Mouse (Mus musculus): ENCODE results near the gene Ptpn21.

The Ptpn21 gene

DNA sequence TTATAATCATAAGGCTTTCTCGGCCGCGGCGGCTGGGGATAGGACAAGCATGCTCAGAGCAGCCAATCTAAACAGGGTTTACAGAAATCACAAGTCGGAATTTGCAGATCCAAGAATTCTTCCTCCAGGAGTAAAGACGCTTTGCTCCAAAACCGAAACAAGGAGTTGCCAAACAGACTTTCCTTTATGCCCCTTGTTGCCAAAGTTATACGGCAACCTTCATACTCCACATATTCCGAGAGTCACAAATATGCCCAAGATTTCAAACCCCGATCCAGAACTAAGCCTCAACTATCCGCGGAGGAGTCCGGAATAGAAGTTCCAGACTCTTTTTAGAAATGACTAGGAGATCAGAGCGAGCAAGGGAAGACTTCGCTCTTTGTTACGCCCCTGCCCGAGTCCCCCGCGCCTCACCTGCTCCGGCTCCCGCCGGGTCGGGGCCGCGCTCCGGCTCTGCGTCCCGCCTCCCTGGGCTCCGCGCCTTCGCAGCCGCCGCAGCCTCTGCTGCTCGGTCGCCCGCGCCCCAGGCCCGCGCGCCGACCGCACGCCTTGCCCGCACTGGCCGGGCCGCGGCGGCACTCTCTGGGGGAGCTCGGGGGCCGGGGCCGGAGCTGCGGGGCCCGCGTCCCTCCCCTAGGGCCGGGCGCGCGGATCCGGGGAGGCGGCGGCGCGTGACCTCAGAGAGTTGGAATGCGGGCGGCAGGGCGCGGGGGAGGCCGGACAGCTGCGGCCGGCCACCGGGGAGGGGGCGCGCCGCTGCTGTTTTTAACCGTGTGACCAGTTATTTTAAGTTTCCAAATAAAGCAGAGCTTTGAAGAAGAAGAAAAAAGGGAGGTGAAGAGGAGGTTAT, at the start of gene Ptpn21:
TSS of gene Ptpn21 (minus strand) at position 455 of the 850 bp plus-strand sequence.
- no peak for DNase-seq (ENCODE audit: low read depth)

DNA sequence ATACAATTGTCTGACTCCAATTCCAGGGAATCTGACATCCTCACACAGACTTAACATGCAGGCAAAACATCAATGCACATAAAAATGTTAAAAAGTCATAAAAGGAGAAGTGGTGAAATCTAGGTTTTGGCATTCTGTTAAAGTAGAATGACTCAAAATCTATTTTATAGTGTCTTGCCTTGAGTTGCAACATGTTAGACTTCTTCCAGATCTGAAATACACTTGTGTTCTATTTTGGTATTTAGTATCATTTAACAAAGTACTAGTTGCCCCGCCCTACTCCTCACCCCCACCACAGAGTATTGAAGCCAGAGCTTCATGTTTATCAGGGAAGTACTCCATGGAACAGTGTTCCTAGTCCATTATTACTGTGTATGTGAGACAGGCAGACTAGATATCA, 47.0 kb upstream of the Ptpn21 start:
- no peak for DNase-seq (ENCODE audit: low read depth)

DNA sequence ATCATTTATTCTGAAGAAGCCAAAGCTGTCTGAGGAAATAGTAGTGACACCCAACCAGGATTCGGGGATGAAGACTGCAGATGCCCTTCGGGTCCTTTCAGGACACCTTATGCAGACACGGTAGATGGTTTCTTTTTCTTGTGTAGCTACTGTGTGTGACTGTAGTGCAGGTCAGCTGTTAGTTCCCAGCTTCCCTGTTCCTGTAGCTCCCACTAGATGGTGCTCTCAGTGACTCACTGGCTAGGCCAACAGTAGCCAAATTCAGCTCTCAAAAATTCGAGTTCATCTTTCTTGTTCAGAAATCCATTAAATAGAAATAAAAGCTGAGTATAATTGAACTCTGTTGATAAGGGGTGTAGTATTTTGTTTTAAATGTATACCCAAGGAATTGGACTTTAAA, 41.9 kb upstream of the Ptpn21 start:
- DNase-seq (ENCODE audit: low read depth): no peak

DNA sequence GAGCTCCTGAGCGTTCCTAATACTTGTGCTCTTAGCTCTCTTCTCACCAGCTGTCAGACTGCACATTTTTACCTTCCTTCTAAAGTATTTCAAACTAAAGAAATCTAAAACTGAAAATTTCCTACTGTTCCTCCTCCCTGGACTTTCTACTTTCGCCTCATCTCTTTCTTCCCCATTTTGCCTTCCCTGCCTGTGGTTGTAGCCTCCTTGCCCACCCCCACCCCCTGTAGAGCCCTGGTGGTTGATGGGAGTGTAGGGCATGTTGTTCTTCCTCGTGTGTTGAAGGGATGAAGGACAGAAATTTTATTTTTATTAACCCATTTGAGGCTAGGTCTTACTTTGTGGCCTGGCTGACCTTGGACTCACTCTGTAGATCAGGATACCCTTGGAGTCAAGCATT, 40.3 kb upstream of the Ptpn21 start:
- DNase-seq (ENCODE audit: low read depth): no peak

DNA sequence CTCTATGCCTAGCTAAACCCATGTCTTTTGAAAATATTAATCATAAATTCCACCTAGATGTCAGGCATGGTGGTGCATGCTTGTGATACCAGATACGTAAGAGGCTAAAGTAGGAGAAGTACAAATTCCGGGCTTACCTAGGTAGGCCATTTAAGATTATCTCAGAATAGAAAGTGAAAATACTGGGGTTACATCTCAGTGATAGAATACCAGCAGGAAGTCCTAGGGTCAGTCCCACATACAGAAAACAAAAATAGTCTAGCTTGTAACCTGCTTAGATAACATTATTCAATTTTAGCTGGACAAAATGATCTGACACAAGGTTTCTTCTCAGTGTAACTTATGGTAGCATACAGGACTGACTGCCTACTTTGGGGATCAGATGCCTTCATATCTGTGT, 29.0 kb upstream of the Ptpn21 start:
- no peak for DNase-seq (ENCODE audit: low read depth)

DNA sequence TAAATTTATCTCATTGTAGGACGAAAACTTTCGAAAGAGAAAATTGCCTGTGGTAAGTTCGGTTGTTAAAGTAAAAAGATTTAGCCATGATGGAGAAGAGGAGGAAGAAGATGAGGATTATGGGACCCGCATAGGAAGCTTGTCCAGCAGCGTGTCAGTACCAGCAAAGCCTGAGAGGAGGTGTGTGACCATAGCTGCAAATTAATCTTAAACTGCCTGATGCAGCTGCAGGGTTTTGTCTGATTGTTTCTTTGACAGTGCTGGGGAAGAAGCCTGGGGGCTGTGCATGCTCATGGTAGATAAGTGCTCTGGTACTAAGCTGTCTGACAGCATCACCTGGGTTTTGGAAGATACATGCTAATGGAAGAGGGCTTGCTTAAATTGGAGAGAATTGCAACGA, 22.5 kb upstream of the Ptpn21 start:
- no peak for DNase-seq (ENCODE audit: low read depth)

DNA sequence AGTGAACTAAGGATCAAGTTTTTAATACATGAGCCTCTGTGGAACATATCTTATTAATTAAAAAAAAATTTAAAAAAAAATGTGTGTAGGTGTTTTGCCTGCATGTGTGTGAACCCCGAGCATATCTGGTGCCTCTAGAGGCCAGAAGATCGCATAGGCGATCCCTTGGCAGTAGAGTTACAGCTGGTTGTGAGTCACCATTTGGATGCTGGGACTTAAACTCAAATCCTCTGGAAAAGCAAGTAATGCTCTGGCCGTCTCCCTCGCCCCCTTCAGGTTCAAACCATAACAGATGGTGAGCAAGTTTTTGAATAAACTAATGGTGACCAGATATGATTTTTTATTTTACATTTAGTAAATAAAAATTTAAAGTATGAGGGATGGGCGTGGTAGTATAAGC, 20.4 kb upstream of the Ptpn21 start:
- no peak for DNase-seq (ENCODE audit: low read depth)

DNA sequence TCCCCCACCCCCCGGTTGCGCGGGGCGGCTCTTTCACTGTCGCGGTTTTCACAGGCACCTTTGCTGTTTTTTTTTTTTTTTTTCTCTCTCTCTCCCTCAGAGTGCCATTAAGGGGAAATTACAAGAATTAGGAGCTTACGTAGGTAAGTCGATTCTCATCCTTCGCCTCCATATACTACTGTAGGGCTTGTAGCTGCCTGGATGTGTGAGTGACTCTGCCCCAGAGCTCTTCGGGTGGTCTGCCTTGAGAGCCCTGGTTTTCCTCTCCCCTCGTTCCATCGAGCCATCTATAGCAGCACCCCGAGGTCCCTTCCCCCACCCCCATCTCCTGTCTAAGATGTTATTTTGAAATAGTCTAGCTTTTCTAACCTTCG, 10.2 kb upstream of the Ptpn21 start:
- no peak for DNase-seq (ENCODE audit: low read depth)

DNA sequence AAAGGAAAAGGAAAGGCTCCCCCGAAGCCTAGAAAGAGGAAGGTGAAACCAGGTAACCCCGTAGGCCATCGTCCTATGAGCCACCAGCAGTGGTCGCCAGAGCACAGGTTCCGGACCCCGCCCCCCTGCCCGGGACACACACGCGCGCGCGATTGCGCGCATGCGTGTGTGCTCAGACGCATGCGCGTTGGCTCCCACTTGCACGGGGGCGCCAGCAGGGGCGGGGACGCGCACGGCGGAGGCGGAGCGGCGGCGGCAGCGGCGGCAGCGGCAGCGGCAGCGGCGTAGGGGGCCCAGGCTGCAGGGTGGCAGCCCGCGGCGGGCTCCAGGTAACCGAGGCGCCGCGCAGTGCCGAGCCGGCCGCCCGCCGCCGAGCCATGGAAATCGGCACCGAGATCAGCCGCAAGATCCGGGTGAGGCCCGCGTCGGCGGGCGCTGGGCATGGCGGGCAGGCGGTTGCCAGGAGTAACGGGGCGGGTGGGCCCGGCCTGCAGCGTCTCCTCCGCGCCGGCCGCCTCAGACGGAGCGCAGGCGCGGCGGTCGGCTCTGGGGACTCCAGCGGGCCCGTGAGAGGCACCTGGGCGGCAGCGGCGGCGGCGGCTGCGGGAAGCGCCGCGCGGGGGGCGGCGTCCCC, 9.7 kb upstream of the Ptpn21 start, which contains the start of gene Zc3h14:
TSS of gene Zc3h14 (plus strand) at position 219 of the 634 bp plus-strand sequence.
- peak; percentile 84 for DNase-seq (ENCODE audit: low read depth)

DNA sequence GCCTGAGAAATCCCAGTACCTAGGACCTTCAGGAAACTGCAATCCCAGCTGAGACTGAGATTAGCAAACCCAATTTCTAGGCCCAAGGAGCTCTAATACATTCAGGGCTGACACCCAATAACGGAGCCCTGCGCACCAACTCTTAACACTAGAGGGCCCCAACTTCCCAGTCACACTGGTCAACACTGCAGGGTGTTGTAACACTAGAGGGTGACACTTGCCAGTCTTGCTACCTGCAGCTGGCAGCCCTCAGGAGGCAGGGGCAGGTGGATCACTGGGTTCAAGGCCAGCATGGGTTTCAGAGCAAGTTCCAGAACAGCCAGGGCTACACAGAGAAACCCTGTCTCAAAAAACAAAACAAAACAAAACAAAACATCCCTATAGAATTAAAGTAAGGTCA, 8.9 kb upstream of the Ptpn21 start:
- DNase-seq (ENCODE audit: low read depth): peak; percentile 61

DNA sequence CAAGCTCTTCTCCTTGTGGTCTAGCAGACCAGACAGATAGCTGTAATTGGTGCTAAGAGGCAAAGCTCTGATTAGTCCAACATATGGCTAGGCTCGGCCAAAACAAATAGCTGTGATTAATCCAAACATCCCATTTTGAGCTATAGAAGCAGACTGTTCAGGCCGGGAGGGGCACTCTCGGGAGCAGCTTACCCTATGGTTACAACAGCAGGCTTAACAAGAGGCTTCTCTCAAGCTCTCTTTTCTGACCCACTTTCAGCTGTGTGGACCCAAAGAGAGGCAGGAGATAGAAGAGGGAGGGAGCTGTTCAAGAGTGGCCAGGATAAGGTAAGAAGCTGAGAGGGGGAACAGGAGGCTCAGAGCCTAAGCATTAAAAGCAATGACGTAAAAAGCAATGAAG, 8.4 kb upstream of the Ptpn21 start:
- no peak for DNase-seq (ENCODE audit: low read depth)

DNA sequence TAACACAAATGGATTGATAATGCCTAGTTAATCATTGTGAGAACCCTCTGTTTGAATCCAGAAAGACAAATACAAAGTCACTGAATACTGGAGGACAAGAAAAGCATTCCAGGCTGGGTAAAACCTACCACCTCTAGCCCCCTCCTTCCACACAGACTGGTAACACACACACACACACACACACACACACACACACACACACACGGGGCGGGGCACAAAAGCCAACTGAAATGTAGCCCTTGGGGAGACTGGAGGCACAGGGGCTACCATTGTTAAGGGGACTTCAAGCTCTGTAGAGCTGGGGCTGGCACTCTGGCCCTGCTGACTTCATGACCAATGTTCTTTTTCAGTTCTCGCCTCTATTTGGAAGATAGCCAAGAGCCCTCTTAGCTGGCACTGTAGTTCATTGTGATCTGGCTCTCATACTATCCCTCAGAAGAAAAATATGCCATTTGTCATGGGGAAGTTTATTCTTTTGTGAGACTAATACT, 3.9 kb upstream of the Ptpn21 start:
- no peak for DNase-seq (ENCODE audit: low read depth)

DNA sequence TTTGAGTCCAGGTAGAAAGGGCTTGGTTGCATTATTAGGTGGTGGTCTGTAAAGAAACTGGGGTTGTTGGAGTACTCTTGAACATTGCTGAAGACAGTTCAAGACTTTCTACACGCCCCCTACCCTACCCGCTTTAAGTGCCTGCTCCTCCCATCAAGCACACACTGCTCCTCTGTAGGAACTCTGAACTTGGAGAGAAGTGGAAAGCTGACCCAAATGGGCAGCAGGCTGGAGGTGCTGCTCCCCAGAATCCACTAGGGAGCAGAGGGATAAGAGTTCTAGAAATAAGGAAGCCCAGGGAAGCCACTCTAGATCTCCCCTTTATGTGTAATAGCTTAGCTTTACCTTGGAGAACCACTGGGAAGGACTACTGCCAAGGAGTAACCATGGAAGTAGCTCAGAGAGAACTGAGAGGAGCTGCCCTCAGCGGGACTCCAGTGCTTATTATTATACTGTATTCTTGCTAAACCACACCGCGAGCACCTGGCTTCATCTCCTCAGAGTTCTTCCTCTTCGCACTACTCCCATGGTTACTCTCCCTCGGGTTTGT, 671 bp upstream of the Ptpn21 start:
- no peak for DNase-seq (ENCODE audit: low read depth)

DNA sequence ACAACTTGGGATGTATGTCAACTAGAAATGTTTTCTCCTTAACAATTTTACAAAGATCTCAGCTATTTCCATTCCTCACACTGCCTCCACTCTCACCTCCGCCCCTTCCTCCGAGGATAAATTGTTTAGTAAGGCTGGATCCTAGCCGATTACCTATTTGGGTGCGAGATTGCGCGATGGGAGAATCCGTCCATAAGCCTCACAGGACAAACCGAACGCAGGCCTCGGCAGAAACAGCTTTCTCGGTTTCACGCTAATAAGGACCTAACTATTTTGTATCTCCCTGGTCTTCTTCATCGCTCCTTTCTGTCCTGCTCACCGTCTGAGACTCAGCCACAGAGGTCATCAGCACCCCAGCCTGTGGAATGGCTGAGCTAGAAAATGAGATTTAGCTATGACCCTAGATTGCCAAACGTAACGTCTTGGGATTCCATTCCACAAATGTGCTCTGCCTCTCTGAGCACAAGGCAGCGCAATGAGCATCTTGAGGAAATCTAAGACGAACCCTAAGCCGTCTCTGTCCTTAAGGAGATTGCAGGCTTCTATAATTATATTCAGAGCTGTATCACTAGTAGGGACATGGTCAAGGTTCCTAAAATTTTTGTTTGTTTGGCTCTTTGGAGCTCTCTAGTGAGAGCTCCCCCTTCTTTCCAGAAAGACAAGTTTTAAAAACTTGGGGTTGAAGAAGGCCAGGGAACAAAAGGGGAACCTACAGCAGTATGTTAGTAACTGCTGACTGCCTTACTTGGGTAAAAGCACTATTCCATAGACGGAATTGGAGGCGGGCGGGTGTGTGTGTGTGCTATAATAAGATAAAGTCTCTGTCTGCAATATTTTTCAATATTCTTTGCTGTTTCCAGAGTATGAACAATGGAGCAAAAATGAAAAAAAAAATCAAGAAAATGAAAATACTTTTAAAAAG, 2.1 kb downstream of the Ptpn21 start:
- DNase-seq (ENCODE audit: low read depth): no peak

DNA sequence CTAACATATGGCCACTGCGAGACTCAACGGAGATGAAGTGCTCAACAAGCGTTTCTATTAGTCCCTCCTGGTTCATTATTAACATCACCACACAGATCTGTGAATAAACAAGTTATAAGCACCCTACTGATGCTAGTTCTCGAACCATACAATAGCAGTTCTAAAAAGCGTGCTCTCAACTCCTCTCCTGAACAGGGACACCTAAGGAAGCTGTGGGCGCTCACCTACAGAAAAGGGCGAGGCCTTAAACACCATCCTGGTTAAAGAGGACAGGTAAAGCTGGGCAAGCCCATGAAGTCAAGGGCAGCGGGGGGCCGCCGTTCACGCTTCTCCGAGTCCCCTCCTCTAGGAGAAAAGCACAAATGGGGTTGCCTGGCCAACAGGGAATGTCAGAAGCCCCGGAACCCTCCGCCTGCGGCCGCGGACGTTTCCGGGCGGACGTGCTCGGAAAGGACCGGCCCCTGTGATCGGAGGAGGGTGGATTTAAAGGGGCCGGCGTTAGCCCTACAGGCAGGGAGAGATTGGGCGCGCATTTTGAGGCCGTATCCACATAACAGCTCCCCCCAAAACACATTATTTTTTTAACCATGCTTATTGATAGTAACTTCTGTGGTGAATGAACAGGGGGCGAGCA, 2.8 kb downstream of the Ptpn21 start:
- DNase-seq (ENCODE audit: low read depth): peak; percentile 72

DNA sequence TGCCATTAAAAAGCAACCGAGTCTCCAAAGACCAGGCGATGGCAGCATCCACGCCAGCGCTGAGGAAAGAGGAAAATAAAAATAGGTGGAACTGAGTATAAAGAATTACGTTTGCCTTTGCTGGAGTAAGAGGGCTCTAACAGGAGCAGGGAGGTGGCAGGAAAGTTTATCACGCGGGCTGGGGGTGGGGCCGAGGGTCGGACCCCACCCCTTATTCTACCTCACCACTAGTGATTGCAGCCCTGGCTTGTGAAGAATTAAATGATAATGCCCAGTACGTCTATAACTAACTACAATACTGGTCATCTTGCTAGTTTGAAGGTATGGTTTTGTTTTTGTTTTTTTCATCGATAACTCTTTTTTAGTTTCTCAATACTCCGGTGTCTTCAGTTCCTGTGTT, 3.4 kb downstream of the Ptpn21 start:
- no peak for DNase-seq (ENCODE audit: low read depth)

DNA sequence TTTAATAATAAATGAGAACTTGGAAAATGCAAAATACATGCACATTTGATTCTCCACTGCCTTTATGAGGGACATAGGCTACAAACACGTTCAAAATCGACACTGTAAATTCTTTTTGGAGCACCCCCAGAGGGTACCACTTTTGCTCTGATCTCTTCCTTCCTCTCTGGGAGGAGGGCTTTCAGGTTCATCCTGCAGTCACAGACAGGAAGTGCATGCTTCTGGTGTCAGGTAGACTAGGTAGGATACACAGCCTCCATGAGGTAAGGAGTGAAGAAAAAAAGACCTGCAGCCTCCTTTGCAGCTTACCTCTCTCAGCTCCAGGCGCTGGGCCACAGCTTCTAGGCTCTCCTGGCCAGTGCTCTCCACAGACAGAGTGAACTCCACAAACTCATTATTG, 4.0 kb downstream of the Ptpn21 start:
- no peak for DNase-seq (ENCODE audit: low read depth)

DNA sequence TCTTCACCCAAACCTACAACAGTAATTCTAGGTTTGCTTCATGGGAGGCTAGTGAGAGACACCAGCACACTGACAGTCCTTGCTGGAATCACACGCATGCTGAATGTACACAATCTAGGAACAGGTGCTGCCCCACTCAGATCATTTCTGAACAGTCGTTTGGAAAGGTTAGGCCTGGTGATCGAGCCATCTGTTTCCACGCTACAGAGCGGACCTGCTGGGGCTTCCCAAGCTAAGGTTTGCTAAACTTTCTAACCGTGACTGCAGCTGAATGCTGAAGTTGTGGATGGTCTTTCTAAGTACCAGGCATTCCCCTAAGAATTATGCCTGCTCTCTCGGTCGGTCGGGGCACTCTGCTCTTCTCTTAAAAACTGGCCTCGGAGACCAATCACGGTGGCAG, 6.5 kb downstream of the Ptpn21 start:
- no peak for DNase-seq (ENCODE audit: low read depth)

DNA sequence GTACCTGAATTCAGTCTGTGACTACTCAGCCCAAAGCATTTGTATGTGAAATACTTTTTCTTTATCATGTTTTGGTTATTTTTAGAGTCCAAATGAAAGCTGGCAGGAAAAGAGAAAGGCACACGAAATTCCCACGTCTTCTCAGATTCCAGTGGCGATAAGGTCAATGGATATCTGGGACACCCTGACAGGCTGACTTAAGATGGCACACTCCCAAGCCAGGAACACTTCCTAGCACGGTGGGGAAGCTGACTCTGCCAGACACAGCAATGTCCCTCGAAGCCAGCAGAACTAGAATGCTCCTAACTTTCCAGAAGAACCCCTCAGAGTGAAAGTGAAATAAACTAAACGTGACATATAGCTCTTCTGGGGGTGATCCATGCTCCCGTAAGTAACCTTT, 10.0 kb downstream of the Ptpn21 start:
- DNase-seq (ENCODE audit: low read depth): no peak

DNA sequence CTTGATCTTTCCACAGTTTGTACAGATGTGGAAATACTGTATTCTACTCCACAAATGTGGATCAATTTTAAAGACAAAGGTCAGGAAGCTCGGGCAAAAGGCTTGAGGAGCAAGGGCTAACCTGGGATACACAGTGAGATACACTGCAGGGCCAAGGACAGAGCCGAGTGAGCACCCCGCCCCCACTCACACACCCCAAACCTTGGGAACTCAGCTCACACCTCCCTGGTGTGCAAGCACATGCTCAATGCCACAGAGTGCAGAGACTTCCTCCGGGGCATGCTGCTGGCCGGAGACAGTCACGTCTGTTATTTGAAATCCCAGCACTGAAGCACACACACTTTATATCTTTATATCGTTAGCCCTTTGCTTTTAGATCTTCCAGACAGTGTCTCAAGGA, 11.1 kb downstream of the Ptpn21 start:
- no peak for DNase-seq (ENCODE audit: low read depth)

DNA sequence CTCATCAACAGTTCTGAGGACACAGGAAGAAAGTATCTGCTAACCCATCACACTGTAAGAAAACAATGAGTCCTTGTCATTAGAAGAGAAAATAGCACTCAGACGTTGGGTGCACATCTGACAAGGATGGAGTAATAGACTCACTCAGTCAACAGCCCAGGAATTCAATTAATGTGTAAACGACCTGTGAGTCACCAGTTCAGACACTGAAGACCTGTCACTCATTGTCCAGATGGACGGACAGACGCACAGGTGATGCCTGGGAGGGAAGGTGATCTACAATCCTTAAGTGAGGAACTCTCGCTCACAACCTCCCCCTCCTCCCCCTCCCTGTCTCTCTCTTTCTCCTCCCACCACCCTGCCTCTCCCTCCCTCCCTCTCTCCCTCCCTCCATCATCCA, 12.2 kb downstream of the Ptpn21 start:
- no peak for DNase-seq (ENCODE audit: low read depth)

DNA sequence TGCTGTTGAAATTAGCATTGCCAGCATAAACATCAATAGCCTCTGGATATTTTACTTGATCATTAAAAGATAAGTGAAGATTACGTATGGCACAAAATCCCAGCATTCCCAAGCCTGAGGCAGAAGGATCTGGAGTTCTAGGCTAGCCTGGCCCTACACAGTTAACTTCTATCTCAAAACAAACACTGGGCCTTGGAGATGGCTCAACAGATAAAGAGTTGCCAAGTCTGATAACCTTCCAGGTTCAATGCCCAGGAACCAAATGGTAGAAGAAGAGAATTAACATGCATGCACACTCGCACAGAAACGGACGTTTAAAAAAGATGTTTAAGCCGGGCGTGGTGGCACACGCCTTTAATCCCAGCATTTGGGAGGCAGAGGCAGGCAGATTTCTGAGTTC, 13.0 kb downstream of the Ptpn21 start:
- no peak for DNase-seq (ENCODE audit: low read depth)
